Mouse (Mus musculus): ENCODE measurements around the gene Gm21987. TPM values are rescaled to one million over a fixed set of nuclear protein-coding genes. Genes with fewer than 3 reads are reported as not detected.

Gene Gm21987
- polyA plus RNA-seq, 1 experiment, result not detected

GRCm38 (mm10) chr16:38373439-38373838 lies 26.6 kb downstream of the Gm21987 start:
- Histone ChIP-seq H3K27ac (ENCODE audit: insufficient read depth, low read depth, low read length) (no peak overlapping the region), H3K4me1 (ENCODE audit: control insufficient read depth, insufficient read depth, low read length) (peaks cover 8% of the 10 kb centered on the region), H3K4me3 (ENCODE audit: insufficient read depth, low read depth, low read length) (no peak overlapping the region)
- TF ChIP-seq POLR2A (IDR thresholded peaks at IDR 0.05; ENCODE audit: insufficient read depth, low read depth, low read length) (no peak), CTCF (IDR thresholded peaks at IDR 0.05; ENCODE audit: insufficient read depth, low read depth, low read length) (no peak)
- WGBS, result 87% methylated on average over 10 of the region's 10 CpGs

DNA sequence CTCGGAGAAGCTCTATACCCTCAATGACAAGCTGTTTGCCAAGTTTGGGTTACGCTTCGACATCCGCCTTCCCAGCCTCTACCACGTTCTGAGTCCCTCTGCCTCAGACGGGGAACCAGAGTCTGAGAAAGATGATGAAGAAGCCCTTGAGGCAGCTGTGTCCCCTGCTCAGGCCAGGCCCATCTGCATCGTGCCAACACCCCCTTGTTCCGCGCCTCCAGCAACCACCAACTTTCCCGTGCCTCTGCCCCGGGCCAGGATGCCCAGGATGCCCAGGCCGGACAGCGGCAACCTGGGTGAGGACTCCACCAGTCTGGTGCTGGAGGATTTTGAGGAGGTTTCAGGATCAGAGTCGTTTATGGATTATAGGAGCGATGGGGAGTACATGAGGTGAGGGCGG lies 27.1 kb downstream of the Gm21987 start:
- Histone ChIP-seq H3K4me1 (ENCODE audit: control insufficient read depth, insufficient read depth, low read length) (peaks cover 8% of the 10 kb centered on the region; the same call in 1 of the 2 replicates), H3K4me3 (ENCODE audit: insufficient read depth, low read depth, low read length) (no peak overlapping the region), H3K27ac (ENCODE audit: insufficient read depth, low read depth, low read length) (no peak overlapping the region)
- no peak for TF ChIP-seq POLR2A (IDR thresholded peaks at IDR 0.05; ENCODE audit: insufficient read depth, low read depth, low read length)
- no peak for TF ChIP-seq CTCF (IDR thresholded peaks at IDR 0.05; ENCODE audit: insufficient read depth, low read depth, low read length)
- WGBS, result 85% methylated on average over 16 of the region's 16 CpGs

- no peak overlapping the region for H3K4me3 ChIP-seq (ENCODE audit: insufficient read depth, low read depth, low read length)
- no peak for TF ChIP-seq CTCF (IDR thresholded peaks at IDR 0.05; ENCODE audit: insufficient read depth, low read depth, low read length)
- TF ChIP-seq POLR2A (IDR thresholded peaks at IDR 0.05; ENCODE audit: insufficient read depth, low read depth, low read length), result no peak
- 86% methylated on average over 10 of the region's 10 CpGs for WGBS
- H3K4me1 ChIP-seq (ENCODE audit: control insufficient read depth, insufficient read depth, low read length), result peaks cover 8% of the 10 kb centered on the region; the same call in 1 of the 2 replicates
- H3K27ac ChIP-seq (ENCODE audit: insufficient read depth, low read depth, low read length), result no peak overlapping the region
Observed at GRCm38 (mm10) chr16:38374379-38375140, 27.7 kb downstream of the Gm21987 start.

DNA sequence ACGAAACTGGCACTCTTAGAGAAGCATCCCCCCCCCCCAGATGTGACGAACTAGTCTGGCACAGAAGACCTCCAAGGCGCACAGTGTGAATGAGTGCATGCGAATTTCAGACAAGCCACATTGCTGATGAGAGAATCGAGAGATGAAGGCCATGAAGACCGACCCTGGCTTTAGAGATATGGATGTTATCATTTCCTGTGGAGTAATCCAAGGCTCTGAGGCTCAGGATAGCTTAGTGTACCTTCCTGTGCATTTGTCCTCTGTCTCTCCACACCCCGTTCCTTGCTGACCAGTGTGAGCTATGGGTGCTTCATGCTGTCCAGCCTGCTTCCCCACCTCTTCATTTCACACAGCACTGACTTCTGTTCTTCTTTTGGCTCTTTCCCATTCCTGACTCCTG lies 28.3 kb downstream of the Gm21987 start:
- no peak for TF ChIP-seq CTCF (IDR thresholded peaks at IDR 0.05; ENCODE audit: insufficient read depth, low read depth, low read length)
- Histone ChIP-seq H3K27ac (ENCODE audit: insufficient read depth, low read depth, low read length) (no peak overlapping the region), H3K4me1 (ENCODE audit: control insufficient read depth, insufficient read depth, low read length) (peaks cover 8% of the 10 kb centered on the region; the same call in 1 of the 2 replicates), H3K4me3 (ENCODE audit: insufficient read depth, low read depth, low read length) (no peak overlapping the region)
- WGBS, result 89% methylated on average over 7 of the region's 7 CpGs

DNA sequence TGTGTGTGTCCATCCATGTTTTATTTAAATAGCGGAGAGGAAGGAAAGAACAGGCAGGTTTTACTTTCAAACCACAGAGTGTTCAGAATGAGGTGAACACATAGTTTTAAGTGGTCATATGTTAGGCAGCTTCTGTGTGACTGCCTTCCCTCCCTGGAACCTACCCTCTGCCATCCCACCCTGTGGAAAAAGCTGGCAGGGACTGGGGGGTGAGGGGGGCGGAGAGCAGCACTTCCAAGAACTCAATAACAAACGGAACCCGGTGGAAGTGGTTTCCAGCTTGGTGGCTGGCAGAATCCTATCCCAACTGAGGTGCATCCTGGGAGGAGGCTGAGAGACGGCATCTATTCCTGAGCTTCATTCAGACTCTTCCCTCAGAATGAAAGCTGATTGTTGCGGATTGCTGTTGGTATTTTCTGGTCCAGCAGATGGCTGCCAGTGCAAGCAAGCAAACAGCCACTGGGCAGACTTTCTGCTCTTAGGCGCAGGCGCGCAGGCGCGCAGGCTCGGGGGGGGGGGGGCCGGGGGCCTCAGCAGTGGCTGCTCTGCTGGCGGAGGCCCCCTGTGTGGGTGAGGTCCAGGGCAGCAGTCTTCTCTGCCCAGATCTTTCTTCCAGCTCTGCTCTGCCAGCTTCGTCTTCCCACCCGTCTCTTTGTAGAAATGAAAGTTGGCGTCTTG lies 29.5 kb downstream of the Gm21987 start:
- Histone ChIP-seq H3K27ac (ENCODE audit: insufficient read depth, low read depth, low read length) (no peak overlapping the region), H3K4me3 (ENCODE audit: insufficient read depth, low read depth, low read length) (peak overlapping the region; percentile 36), H3K4me1 (ENCODE audit: control insufficient read depth, insufficient read depth, low read length) (peaks cover 8% of the 10 kb centered on the region; the same call in 1 of the 2 replicates)
- WGBS, result 18% methylated on average over 17 of the region's 17 CpGs
- peak; percentile 32; the same call in 1 of the 2 replicates for TF ChIP-seq CTCF (IDR thresholded peaks at IDR 0.05; ENCODE audit: insufficient read depth, low read depth, low read length)
- TF ChIP-seq POLR2A (IDR thresholded peaks at IDR 0.05; ENCODE audit: insufficient read depth, low read depth, low read length), result peak; percentile 48

DNA sequence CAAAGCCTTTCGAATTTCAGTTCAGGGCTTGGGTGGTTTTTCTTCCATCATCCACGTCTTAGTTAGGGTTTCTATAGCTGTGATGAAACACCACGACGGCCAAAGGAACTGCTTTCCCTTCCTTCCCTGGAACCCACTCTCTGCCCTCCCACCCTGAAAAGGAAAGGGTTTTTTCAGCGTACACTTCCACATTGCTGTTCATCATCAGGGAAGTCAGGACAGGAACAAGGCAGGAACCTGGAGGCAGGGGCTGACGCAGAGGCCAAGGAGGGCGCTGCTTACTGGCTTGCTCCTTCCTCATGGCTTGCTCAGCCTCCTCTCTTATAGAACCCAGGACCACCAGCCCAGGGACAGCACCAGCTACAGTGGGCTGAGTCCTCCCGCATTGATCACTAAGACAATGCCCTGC lies 30.0 kb downstream of the Gm21987 start:
- Histone ChIP-seq H3K27ac (ENCODE audit: insufficient read depth, low read depth, low read length) (no peak overlapping the region), H3K4me3 (ENCODE audit: insufficient read depth, low read depth, low read length) (peak overlapping the region; percentile 36), H3K4me1 (ENCODE audit: control insufficient read depth, insufficient read depth, low read length) (peaks cover 8% of the 10 kb centered on the region; the same call in 1 of the 2 replicates)
- 30% methylated on average over 8 of the region's 8 CpGs for WGBS
- TF ChIP-seq POLR2A (IDR thresholded peaks at IDR 0.05; ENCODE audit: insufficient read depth, low read depth, low read length) (no peak), CTCF (IDR thresholded peaks at IDR 0.05; ENCODE audit: insufficient read depth, low read depth, low read length) (no peak)

GRCm38 (mm10) chr16:38377546-38377945 lies 30.7 kb downstream of the Gm21987 start:
- H3K4me1 ChIP-seq (ENCODE audit: control insufficient read depth, insufficient read depth, low read length), result peaks cover 8% of the 10 kb centered on the region; the same call in 1 of the 2 replicates
- H3K4me3 ChIP-seq (ENCODE audit: insufficient read depth, low read depth, low read length), result no peak overlapping the region
- TF ChIP-seq POLR2A (IDR thresholded peaks at IDR 0.05; ENCODE audit: insufficient read depth, low read depth, low read length) (no peak), CTCF (IDR thresholded peaks at IDR 0.05; ENCODE audit: insufficient read depth, low read depth, low read length) (no peak)
- WGBS, result 85% methylated on average over 6 of the region's 6 CpGs
- H3K27ac ChIP-seq (ENCODE audit: insufficient read depth, low read depth, low read length), result no peak overlapping the region

DNA sequence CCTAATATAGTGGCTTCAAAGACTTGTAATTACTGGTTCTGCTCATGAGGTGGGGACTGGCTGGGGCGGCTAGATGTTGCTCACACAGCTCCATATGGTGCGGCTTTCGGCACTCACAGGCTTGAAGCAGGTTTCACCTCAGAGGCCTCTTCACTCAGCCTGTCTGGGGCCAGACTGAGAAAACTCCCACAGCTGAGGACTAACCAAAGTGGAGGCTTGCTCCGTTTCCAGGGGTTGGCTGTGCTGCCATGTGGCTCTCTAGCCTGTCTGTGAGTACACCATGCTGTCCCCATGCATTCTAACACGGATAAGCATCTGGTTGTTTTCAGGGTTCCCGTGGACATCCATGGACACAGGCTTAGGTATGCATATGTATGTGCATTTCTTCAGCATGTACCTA lies 31.8 kb downstream of the Gm21987 start:
- 87% methylated on average over 6 of the region's 6 CpGs for WGBS
- no peak overlapping the region for H3K27ac ChIP-seq (ENCODE audit: insufficient read depth, low read depth, low read length)
- no peak for TF ChIP-seq CTCF (IDR thresholded peaks at IDR 0.05; ENCODE audit: insufficient read depth, low read depth, low read length)
- TF ChIP-seq POLR2A (IDR thresholded peaks at IDR 0.05; ENCODE audit: insufficient read depth, low read depth, low read length), result no peak
- H3K4me3 ChIP-seq (ENCODE audit: insufficient read depth, low read depth, low read length), result no peak overlapping the region
- peaks cover 8% of the 10 kb centered on the region; the same call in 1 of the 2 replicates for H3K4me1 ChIP-seq (ENCODE audit: control insufficient read depth, insufficient read depth, low read length)

- no peak overlapping the region for H3K4me3 ChIP-seq (ENCODE audit: insufficient read depth, low read depth, low read length)
- no peak overlapping the region for H3K27ac ChIP-seq (ENCODE audit: insufficient read depth, low read depth, low read length)
- H3K4me1 ChIP-seq (ENCODE audit: control insufficient read depth, insufficient read depth, low read length), result peaks cover 8% of the 10 kb centered on the region; the same call in 1 of the 2 replicates
- TF ChIP-seq CTCF (IDR thresholded peaks at IDR 0.05; ENCODE audit: insufficient read depth, low read depth, low read length) (no peak), POLR2A (IDR thresholded peaks at IDR 0.05; ENCODE audit: insufficient read depth, low read depth, low read length) (no peak)
- WGBS, result 62% methylated on average over 6 of the region's 6 CpGs
Observed at GRCm38 (mm10) chr16:38379088-38379487, 32.2 kb downstream of the Gm21987 start.
